Mouse (Mus musculus) cerebellum, postnatal 36 days (tissue): ENCODE results near the gene Ccdc33.

Experiments used
- DNase-seq, 2 experiments: peaks; one replicate each; pipeline ENCODE4 v3.0.0; 2021 to 2022; ENCODE audit warnings: mixed read lengths in 2 of 2

Gene Ccdc33

DNA sequence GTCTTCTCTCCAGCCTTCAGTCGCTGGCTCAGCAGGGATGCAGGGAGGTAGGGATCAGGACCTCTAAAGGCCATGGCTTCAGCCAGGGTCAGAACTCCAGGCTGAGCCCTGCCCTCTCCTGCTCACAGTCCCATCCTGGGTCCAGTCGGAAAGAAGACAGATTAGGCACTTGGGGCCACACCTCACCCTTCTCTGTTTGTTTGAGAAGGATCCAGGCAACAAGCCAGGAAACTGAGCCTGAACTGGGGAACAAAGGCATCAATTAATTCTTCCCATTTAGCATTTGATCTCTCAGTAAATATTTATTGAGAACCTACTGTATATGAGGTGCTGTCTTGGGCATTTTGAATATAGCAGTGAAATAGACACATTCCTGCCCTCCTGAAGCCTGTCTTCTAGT, at the start of gene Ccdc33:
Gene Ccdc33 (minus strand): TSS at position 153 of the 400 bp plus-strand sequence.
- DNase-seq: no peak

DNA sequence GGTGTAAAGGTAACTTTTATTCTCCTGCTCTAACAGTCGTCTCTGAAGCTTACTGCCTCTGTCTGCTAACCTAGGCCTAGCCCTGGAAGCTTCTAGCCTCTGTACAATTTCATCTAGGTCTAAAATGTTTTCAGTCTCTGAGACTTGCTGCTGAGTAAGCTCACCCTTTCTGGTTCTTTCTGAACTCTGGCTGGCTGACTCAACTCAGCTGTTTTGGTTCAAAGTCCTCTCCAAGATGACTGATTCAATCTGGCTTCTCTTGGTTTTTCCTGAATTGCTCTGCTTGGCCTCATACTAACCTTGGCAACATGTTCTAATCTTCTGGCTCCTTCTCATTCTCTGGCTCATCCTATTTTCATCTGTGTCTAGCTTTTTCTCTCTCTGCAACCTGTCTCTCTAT, 47.2 kb upstream of the Ccdc33 start:
- DNase-seq: no peak

DNA sequence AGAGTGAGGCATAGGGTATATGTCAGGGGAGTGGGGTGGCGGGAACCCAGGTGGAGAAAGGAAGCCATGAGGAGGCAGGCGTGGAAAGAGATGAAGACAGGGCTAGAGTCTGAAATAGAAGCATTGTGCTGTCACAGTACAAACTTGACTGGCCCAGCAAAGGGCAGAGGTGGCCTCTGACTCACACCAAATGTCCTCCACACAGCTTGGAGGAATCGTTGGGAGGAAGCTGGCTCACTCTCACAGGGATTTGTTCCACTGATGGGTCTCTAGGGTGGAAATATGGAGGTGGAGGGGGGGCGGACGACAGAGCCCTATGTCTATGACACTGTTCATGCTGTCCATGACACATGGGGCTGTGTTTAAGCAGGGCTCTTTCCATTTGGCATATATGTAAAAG, 44.5 kb upstream of the Ccdc33 start:
- DNase-seq: no peak

DNA sequence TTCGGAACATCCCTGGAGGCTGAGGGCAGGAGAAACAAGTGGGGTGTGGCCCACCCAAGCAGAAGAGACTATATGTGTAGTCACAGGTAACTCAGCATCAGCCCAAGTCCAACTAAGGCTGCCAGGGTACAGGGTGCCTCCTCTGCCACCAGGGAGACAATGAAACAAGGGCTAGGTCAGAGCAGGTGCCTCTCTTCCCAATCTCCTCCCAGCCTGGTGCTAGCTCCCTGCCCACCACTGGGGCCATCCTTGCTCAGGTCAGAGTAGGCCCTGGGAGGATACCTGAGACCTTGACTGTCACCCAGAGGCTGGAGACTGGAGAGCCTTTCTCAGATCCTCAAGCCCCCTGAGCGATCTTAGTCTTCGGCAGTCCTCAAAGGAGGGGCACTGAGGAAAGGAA, 43.5 kb upstream of the Ccdc33 start:
- DNase-seq: no peak

DNA sequence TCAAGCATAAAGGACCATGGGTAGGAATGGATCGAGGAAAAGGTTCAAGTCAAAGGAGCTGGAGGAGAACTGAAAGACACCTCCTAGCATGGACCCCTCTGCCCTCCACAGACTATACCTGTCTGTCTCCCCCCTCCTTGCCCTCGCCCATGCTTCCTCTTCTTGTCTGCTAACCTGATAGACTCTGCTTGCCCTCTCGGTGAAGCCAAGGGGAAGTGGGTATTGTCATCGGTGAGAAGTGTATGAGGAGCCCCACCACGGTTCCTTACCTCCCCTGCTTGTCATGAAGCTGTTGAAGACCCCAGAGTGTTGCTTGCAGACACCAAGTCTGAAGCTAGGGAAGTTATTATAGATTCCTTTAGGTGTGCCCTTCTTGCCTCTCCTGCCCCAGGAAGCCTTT, 41.7 kb upstream of the Ccdc33 start:
- no peak for DNase-seq

DNA sequence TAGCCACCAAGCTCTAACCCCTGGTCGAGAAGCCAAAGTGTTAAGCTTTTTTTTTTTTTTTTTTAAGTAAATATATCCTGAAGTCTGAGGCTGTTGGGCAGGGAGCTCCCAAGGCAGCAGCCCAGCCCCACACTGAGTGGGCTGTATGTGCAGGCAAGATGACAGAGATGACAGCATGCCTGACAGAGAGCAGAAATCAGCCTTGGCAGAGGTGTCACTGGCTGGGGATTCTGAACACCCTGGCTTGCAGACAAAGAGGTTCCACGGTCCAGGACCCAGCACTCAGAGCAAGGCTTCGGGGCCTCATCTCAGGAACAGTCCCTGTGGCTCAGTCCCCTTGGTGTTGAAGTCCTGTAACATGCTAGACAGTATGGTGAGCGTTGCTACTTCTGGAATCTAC, 41.2 kb upstream of the Ccdc33 start:
- no peak for DNase-seq

DNA sequence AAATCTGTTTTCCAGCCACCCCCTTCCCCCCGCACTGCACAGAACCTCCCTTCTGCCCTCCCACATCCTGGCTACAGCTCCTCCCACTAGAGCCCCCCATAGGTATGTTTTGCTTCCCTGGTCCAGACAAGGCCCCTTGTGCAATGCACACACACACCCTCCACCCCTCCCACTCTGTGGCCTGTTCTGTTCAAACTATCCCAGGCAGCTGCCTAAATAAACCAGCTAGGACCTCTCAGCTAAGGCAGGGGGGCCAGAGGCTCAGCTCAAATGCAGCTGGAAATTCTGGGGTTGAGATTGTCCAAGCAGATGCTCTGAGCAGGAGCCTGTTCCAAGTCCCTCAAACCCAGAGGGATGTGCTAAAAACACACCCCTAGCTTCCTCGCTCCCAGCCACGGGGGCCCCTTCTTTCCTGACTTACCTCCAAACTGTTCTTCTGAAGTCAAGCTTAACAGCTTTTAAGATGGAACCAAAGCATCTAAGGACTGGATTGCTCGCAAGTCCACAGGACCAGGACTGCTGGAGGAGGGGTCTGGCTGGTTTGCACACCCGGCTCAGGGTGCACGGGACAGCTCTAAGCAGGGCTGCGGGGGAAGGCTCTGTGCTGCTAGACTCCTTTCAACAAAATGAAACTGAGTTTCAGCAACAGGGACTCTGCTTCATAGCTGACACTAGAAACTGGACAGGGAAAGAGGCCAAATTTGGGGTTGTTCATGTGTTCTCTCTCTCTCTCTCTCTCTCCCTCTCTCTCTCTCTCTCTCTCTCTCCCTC, 40.1 kb upstream of the Ccdc33 start:
- no peak for DNase-seq

DNA sequence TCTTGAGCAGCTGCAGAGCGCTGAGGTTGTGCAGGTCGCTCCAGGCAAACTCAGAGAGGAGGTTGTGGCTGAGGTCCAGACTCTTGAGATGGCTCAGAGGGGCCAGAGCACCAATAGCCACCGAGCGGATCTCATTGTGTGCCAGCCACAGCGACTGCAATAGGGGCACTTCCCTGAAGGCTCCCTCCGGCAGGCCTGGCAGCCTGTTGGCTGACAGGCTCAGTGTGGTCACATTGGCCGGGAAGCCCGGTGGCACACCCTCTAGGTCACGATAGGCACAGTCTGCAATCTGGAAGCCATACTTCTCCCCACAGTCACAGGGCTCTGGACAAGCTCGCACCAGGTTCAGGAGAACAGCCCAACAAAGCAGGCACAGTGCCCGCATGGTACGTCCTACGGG, 39.2 kb upstream of the Ccdc33 start:
- no peak for DNase-seq

DNA sequence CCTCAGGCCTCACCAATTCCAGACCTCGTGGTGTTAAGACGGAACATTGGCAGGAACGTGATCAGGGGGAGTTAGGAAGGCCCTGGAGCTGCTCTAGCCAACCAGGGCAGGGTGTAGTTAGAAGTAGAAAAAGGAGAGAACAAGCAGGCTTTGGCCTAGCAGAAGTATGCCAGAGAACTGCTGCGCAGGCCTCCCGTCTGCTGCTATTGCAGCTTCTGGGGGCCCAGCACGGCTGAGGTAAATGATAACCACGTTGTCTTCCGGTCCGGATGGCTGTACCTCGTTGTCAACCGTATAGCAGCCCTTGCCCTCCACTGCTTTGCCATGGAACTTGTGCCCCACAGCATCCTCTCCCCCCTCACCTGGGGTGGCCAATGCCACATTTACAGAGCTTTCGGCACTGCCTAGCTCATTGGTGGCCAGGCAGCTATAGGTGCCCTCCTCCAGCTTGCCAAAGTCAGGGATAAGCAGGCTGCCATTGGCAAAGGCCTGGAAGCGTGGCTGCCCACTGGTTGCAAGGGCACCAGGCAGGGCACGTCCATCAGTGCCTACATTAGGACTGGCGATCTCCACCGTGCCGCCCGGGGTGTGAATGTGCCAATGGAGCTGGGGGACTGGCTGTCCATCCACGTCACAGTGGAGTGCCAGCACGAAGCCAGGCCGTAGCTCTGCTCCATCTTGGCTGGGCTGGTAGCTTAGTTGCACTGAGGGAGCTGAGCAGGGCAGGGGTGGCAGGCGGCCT, 38.4 kb upstream of the Ccdc33 start:
- no peak for DNase-seq

DNA sequence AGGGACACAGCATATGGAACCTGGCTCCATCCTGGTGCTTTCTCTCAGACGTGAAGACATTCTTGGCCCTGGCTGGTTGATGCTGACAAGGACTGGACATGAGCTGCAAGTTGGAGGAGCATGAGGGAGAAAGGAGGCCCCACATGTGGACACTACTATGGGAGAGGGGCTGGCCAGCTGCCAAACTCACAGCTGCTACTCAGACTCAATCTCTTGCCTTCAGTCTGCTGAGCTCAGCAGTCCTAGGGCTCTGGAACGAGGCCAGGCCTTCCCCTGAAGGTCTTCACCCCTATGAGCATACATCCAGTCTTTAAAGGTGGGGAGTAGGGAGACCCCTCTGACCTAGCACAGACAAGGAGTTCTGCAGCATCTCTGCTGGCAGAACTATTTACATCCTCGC, 36.7 kb upstream of the Ccdc33 start:
- peak in 1 of 2 experiments; percentile 23 for DNase-seq

DNA sequence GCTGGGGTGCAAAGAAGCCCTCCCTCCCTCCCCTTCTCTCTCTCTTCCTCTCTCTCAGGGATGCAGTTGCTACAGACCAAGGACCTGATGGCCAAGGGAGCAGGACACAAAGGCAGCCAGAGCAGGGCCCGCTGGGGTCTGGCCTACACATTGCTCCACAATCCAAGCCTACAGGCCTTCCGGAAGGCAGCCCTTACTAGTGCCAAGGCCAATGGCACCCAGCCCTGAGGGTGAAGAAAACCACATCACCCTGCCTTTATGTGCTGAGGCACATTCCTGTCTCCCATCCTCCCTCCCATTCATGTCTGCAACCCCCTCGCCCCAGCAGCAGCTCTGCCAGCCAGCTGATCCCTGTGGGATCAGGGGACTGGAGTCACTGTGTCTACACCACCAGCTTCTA, 34.5 kb upstream of the Ccdc33 start:
- no peak for DNase-seq

DNA sequence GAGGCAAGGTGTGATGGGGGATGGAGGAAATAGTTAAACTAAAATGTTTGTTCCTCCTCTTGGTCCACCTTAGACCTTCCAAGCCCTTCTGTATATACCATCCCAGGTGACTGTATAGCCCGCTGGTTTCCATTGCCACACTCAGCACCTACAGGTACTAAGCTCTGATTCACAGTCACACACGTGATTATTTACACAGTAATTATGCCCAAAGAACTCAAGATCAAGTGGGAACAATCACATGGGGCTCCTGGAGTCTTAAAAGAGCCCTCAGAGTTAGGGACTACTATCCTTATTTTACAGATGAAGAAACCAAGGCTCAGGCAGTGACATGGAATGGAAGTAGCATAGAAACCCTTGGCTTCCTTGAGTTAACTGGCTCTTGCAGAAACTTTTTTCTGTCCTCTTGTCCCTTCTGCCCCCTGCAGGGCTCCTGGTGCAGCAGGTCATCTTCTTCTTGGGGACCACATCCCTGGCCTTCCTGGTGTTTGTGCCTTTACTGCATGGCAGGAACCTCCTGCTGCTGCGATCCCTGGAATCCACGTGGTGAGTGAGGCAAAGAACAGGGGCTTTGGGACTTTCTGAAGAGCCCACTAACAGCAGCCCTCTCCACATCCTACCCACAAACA, 32.2 kb upstream of the Ccdc33 start:
- no peak for DNase-seq

DNA sequence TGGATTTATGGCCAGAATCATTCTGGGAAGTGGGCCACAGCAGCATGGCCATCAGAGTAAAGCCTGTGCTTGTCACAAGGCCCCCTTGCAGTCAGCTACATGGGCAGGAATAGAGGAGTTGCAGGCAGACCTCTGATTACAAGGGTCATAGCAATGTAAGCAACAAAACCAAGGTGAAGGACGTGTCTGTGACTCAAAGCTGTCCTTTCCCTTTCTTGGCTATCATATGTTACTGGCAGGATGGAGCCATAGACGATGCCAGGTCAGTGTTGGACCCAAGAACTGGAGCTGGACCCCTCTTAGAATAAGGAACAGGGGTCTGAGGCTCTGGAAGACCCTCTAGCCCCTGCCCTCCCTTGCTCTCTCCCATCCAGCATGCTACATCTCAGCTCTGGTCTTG, 30.2 kb upstream of the Ccdc33 start:
- DNase-seq: no peak

DNA sequence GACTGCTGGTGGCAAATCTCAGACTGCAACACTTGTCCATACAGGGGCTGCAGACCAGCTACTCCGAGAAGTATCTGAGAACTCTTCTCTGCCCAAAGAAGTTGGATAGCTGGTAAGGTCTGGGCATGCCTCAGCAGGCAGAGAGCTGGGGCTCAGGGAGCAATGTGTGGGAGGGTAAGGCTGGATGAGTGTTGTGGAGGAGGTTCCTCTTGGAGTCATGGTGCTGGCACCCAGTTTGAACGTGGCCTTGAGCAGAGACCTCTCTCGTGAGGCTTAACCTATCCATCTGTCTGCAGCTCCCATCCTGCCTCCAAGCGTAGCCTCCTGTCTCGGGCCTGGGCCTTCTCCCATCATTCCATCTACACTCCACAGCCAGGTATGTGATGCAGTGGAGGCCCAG, 26.8 kb upstream of the Ccdc33 start:
- DNase-seq: no peak

DNA sequence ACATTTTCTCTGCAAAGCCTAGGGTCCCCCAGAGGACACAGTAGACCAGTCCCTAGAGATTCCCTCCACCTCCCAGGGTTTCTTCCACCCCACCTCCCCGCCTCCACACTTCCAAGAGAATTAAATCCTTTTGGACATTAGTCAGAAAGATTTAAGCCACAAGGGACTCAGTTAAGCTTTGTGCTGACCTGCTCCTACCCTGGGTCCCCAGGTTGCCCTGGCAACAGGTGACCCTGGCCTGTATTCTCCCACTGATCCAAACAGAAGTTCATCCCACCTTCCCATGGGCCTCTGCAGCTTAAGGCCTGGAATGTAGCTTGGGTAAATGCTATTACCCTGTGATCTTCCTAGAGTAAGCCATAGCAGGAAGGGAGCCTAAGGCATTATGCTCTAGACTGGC, 26.0 kb upstream of the Ccdc33 start:
- no peak for DNase-seq

DNA sequence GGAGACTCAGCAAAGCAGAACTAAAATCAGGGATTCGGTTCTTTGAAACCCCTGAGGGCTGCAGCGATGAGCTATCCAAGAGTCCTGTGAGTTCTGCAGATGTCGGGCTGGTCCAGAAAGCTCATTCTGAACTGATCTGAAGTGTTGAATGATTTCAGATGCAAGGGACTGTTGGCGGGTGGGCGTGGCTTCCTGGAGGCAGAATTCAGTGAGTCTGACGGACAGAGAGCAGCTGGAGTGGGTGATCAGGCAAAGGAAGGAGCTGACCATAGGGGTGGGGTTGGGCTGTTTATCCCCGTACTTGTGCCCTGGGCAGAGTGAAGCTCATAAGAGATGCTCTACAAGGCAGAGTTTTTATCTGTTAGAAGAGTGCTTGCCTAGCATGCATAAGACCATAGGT, 24.8 kb upstream of the Ccdc33 start:
- no peak for DNase-seq

DNA sequence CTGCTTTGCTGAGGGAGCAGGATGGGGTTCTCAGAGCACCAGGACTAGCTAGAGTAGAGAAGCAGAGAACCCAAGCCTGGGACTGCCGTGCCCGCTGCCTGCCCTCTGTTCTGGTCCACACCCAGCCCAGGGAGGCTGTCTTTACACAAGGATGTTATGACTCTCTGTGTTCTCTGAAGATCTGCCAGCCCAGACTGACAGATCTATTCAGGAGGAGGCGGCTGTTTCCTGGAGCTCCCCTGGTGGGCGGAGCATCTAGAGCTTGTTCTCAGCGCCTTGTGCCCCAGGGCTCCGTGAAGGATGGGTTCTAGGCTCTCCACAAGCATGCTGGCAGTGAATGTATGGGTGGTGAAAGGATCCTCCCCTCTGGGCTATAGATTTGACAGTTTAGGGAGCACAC, 21.3 kb upstream of the Ccdc33 start:
- DNase-seq: no peak

DNA sequence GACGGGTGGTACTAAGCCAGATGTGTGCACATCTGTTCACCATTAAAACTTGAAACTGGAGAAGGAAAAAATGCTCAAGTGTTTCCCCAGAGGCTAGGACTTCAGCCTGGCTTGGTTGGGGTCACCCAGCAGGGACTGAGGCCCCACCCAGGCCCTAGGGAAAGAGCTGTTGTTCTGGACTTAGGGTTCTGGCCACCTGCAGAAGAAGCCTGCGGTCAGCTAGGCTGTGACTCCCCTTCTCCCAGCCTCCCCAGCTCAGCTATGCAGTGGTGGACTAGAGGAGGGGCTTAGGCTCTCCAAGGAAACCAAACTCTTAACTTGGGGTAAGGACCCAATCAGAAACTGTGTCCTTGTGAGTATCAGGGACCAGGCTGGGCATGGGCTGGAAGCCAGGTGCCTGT, 17.3 kb upstream of the Ccdc33 start:
- DNase-seq: no peak

DNA sequence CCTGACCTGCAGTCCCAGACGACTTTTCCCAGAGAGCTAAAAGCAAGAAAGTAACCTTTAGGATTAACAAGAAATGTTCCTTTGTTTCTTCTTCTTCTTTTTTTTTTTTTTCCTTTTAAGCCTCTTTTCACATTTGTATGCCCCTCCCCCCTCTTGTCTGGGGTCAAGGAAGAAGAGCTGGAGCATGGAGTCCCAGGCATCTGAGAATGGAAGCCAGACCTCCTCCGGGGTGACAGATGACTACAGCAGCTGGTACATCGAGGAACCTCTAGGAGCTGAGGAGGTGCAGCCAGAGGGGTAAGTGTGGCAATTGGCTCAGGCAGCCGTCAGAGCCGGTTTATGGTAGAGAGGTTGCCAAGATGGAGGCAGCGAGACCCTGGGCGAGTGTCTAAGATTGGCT, 16.3 kb upstream of the Ccdc33 start:
- peak; percentile 19 to 43 for DNase-seq

DNA sequence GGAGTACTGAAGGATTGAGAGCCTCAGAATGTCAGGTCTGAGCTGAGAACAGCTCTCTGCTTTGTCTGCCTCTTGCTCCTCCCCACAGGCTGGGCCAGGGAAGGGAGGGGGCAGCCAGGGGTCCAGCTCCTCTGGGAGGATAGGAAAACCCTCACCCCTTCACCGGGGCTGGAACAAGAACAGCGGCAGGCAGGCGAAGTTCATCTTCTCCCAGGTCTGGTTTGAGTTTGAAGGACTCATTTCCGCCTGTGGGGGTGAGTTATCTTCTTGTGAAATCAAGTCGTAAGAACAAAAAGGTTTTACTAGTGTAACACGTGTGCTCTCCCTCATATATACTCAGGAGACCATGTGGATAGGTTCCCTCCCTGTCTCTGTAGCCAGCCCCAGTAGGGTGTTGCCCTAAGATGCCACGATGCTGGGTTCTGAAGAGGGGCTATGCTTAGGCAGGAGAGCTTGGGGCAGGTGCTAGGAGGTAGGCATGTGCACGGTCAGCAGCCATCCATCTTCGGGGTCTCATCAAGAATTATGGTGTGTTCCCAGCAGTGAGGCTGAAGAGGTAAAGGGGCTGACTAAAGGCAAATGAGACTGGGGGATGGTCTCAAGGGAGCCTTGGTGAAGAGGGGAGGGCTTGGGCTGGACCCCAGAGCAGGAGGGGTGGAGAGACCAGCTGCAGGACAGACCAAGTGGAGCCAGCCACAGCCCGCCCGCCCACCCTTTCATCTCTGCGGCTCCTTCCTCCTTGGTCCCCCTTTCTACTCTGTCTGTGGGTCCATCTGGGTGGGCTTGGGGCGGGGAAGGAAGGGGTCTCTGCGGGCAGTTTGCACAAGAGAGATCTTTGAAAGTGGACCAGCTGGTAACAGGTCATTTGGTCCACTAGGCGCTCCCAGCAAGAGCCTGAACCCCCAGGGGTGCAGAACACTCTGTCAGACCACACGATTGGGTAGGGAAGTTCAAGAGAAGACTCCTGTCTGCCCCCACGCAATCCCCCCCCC, 15.6 kb upstream of the Ccdc33 start:
- DNase-seq: no peak

DNA sequence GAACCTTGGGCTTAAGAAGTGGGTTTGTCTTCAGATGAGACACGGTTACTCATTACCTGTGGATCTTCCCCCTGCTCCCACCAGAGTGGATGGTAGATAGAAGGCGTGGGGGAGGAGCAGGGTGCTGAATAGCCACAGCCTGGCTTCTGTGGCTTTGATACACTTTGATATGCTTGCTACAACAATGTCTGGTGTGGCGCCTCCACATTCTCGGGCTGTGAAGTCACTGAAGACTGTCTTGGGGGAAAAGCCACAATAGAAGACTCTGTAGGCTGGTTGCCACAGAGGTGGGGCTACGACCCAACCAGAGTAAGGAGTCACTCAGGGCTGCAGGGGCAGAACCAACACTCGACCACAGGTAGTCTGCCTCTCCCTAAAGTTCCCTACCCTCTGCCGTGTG, 13.1 kb upstream of the Ccdc33 start:
- no peak for DNase-seq

DNA sequence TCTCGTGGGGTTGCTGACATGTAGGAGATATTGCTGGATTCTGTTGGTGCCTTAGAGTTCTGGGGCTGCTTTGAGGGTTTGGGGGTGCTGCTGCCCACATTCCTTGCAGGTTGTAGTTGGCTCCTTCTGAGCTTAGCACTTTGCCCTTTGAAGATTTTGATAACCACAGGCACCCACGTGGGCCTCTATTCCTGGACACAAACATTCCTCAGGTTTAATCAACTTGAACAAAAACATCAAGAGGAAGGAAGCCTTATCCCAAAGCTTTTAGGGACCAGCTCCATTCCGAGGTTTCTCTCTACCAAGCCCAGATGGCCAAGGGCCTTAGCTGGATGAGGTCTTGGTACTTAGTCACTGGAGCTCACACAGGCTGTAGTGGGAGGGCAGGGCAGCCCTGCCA, 12.3 kb upstream of the Ccdc33 start:
- DNase-seq: no peak

DNA sequence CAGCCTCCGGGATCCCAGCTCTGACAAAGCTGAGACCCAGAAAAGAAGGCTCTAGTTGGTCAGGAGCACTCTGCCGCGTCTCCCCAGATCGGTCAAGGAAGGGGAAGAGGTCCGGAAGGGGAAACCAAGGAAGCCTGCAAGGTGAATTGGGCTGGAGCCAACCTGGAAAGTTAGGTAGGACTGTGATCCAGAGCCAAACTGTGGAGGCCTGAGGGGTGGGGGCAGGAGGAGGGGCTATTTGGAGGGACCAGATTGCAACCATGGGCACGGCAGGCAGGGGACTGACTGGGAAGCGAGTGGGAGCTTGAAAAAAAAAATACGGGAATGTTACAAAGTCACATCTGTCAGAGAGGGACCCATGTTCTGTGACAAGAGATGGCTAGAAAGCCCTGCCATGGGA, 10.9 kb upstream of the Ccdc33 start:
- no peak for DNase-seq
